Mouse (Mus musculus) erythroid progenitor cell, adult 5-6 weeks (primary cell): Measurements from ENCODE around the gene Rasgef1a. TPM values are rescaled to one million over a fixed set of nuclear protein-coding genes. Genes with fewer than 3 reads are reported as not detected.

Experiments
- ATAC-seq: replicated peaks from 2 replicates; pipeline ENCODE4 v1.8.0; 2016; ENCODE audit warnings: moderate number of reproducible peaks, mild to moderate bottlenecking, moderate TSS enrichment, inconsistent platforms; ENCODE audit not compliant: poor library complexity, low FRiP score, severe bottlenecking
- total RNA-seq, 2 experiments: library from RNA; stranded (forward) in 1 of 2; stranded (reverse) in 1 of 2; fragments of 150-400 nt in 1 of 2; fragments of 186-747, 209-891 nt in 1 of 2; gene quantifications; 2 replicates each; pipeline versions ENCODE4 v1.2.3 to v1.2.4; 2015 to 2017; ENCODE audit warnings: low replicate concordance in 2 of 2

The Rasgef1a gene
- total RNA-seq, 2 experiments from 2014 or later = not detected

- no peak for ATAC-seq
Measured at GRCm38 (mm10) chr6:118019569-118019968, 8.3 kb downstream of the Rasgef1a start.

- no peak for ATAC-seq
Measured at GRCm38 (mm10) chr6:118022898-118023635, 11.8 kb downstream of the Rasgef1a start.

GRCm38 (mm10) chr6:118027036-118027435 is 15.8 kb downstream of the Rasgef1a start:
- no peak for ATAC-seq

- no peak for ATAC-seq
Measured at GRCm38 (mm10) chr6:118031467-118031866, 20.2 kb downstream of the Rasgef1a start.

GRCm38 (mm10) chr6:118035639-118036038 is 24.4 kb downstream of the Rasgef1a start:
- ATAC-seq = no peak

GRCm38 (mm10) chr6:118036118-118036805 is 25.0 kb downstream of the Rasgef1a start:
- no peak for ATAC-seq

- no peak for ATAC-seq
Measured at GRCm38 (mm10) chr6:118036866-118037265, 25.6 kb downstream of the Rasgef1a start.

GRCm38 (mm10) chr6:118045180-118045579 is 33.9 kb downstream of the Rasgef1a start:
- ATAC-seq = no peak

GRCm38 (mm10) chr6:118045892-118046291 is 34.7 kb downstream of the Rasgef1a start:
- ATAC-seq = no peak

- no peak for ATAC-seq
Measured at GRCm38 (mm10) chr6:118046511-118046910, 35.3 kb downstream of the Rasgef1a start.

GRCm38 (mm10) chr6:118046924-118047323 is 35.7 kb downstream of the Rasgef1a start:
- ATAC-seq = no peak

GRCm38 (mm10) chr6:118047811-118048505 is 36.7 kb downstream of the Rasgef1a start:
- ATAC-seq = no peak

GRCm38 (mm10) chr6:118049776-118050175 is 38.5 kb downstream of the Rasgef1a start:
- ATAC-seq = no peak

GRCm38 (mm10) chr6:118051474-118051873 is 40.2 kb downstream of the Rasgef1a start:
- no peak for ATAC-seq

GRCm38 (mm10) chr6:118055209-118055608 is 44.0 kb downstream of the Rasgef1a start:
- ATAC-seq = no peak

- ATAC-seq = no peak
Measured at GRCm38 (mm10) chr6:118061266-118061665, 50.0 kb downstream of the Rasgef1a start.

- ATAC-seq = no peak
Measured at GRCm38 (mm10) chr6:118063266-118063665, 52.0 kb downstream of the Rasgef1a start.

GRCm38 (mm10) chr6:118064968-118065530 is 53.8 kb downstream of the Rasgef1a start:
- ATAC-seq = no peak

- no peak for ATAC-seq
Measured at GRCm38 (mm10) chr6:118065837-118066198, 54.6 kb downstream of the Rasgef1a start.
